ENCODE assay signal across 42 mouse cellular contexts in the genomic region with DNA sequence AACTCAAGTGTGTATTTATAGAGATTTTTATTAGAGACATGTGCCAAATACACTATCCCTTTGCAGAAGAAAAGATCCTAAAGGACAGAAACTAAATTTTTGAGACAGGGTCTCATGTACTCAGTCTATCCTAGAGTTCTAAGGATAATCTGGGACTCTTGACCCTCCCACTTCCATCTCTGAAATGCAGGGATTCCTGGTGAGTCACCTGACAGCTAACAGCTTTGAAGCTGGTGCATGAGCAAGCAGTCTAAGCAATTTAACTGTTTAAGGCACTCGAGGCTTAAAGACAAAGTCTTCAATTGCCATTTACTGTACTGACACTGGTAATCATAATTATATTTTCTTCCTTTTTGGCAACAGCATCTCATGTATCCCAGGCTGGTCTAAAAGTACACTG. TPM values are rescaled to one million over a fixed set of nuclear protein-coding genes. Genes with fewer than 3 reads are reported as not detected.
"Had no signal": no experiment of that assay in that cellular context is flagged by ENCODE, and none has a peak within 500 bp of the region (broad histone marks: within the 10 kb centered on the region; RNA-seq: fewer than 3 reads in every experiment).

No protein-coding gene starts in this region.

- H3K4me1 ChIP-seq: hindbrain, embryonic 12.5 days; intestine, embryonic 15.5 days; limb, embryonic 13.5 days; limb, embryonic 15.5 days had no signal

- H3K4me2 ChIP-seq: heart, embryonic 12.5 days; hindbrain, embryonic 12.5 days; hindbrain, embryonic 14.5 days; intestine, embryonic 15.5 days; limb, embryonic 13.5 days; limb, embryonic 15.5 days; liver, embryonic 12.5 days had no signal

- H3K27ac ChIP-seq: heart, embryonic 10.5 days; hindbrain, embryonic 10.5 days; hindbrain, embryonic 12.5 days; hindbrain, embryonic 14.5 days; intestine, embryonic 15.5 days; layer of hippocampus, adult 2 months; limb, embryonic 13.5 days; limb, embryonic 15.5 days; liver, embryonic 12.5 days; liver, embryonic 14.5 days had no signal

- DNase-seq: gastrocnemius, postnatal 10 days; gastrocnemius, postnatal 25 days; heart, adult 18-20 months; heart, postnatal 10 days; heart, postnatal 4 days; kidney, adult 18-20 months; kidney, adult 8-10 months; kidney, postnatal 10 days; kidney, postnatal 25 days; kidney, postnatal 4 days; layer of hippocampus, postnatal 36 days; left cerebral cortex, postnatal 4 days had no signal

- ATAC-seq: hindbrain, embryonic 16.5 days; inflammation-experienced regulatory T-cells, adult 6 months; intestine, embryonic 15.5 days; intestine, postnatal 0 days; liver, embryonic 12.5 days had no signal

- H3K36me3 ChIP-seq: heart, embryonic 10.5 days; heart, embryonic 12.5 days; hindbrain, embryonic 10.5 days; hindbrain, embryonic 12.5 days; intestine, embryonic 15.5 days; limb, embryonic 13.5 days; limb, embryonic 15.5 days; liver, embryonic 12.5 days had no signal

- H3K9ac ChIP-seq: heart, embryonic 12.5 days; hindbrain, embryonic 12.5 days; hindbrain, embryonic 14.5 days; intestine, embryonic 15.5 days; limb, embryonic 13.5 days; limb, embryonic 15.5 days; liver, embryonic 12.5 days; liver, embryonic 14.5 days had no signal

- H3K4me3 ChIP-seq: heart, embryonic 10.5 days; heart, embryonic 12.5 days; hindbrain, embryonic 10.5 days; hindbrain, embryonic 12.5 days; intestine, embryonic 15.5 days; layer of hippocampus, adult 2 months; limb, embryonic 13.5 days; limb, embryonic 15.5 days; liver, embryonic 12.5 days had no signal

- H3K9me3 ChIP-seq: heart, embryonic 10.5 days; heart, embryonic 12.5 days; hindbrain, embryonic 10.5 days; hindbrain, embryonic 12.5 days; intestine, embryonic 15.5 days; limb, embryonic 13.5 days; limb, embryonic 15.5 days; liver, embryonic 12.5 days had no signal

- H3K27me3 ChIP-seq: heart, embryonic 12.5 days; hindbrain, embryonic 12.5 days; intestine, embryonic 15.5 days; limb, embryonic 13.5 days; limb, embryonic 15.5 days; liver, embryonic 12.5 days had no signal

RNA-seq across cellular contexts. Expression of gene Gm17545, which starts 31.5 kb away (rescaled TPM):
- total RNA-seq: gastrocnemius, postnatal 10 days; gastrocnemius, postnatal 25 days; gastrocnemius, postnatal 4 days; granulocyte monocyte progenitor cell, adult 5-6 weeks; heart, adult 18-20 months; heart, adult 8-10 months; heart, postnatal 10 days; heart, postnatal 25 days; heart, postnatal 4 days; layer of hippocampus, adult 2 months; layer of hippocampus, postnatal 14 days; layer of hippocampus, postnatal 36 days; left cerebral cortex, adult 18-20 months; left cerebral cortex, adult 8-10 months; left cerebral cortex, postnatal 10 days; left cerebral cortex, postnatal 25 days; left cerebral cortex, postnatal 4 days; liver, adult 2 months had no signal
- polyA plus RNA-seq: heart, embryonic 10.5 days; heart, embryonic 12.5 days; heart, embryonic 14.5 days; heart, embryonic 16.5 days; hindbrain, embryonic 10.5 days; hindbrain, embryonic 12.5 days; hindbrain, embryonic 14.5 days; hindbrain, embryonic 16.5 days; inflammation-experienced regulatory T-cells, adult 6 months; intestine, embryonic 15.5 days; intestine, postnatal 0 days; kidney, embryonic 14.5 days; kidney, embryonic 16.5 days; limb, embryonic 11.5 days; limb, embryonic 13.5 days; limb, embryonic 15.5 days; liver, adult 2 months; liver, embryonic 12.5 days; liver, embryonic 14.5 days; liver, embryonic 16.5 days had no signal
